Mouse (Mus musculus): ENCODE measurements at regions not wholly inside any gene's neighbourhood (a gene's known extent, or its start where the extent isn't known, plus 50 kb on each side); places are given as distances from the start of the nearest gene placed in this dataset.

DNA sequence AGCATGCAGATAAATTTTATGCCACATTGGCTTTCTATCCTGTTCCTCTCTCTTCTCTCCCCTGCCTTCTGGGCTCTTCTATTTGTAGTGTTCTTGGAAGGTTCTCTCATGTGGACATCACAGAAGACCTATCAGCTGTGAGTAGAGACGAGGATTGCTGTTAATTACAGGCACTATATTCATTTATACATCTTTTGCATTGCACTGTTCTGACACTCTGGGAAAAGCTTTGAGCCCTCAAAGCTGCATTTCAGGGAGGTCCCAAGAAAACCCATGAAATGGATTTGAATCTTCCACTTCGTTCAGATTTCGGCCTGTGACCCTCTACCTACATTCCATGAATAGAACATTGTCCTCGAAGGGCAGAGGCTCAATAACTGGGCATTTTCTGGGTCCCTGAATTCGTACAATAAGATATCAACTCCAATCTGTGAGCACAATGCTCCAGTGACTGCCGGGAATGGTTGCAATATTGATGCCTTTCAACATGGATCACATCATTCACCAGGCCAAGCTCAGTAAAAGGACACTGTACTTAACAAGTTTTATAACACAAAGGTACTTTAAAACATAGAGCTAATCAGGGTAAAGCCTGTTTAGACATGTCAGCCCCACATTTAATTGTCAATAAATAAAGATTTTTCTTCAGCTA, 241.8 kb downstream of the Car8 start:
- WGBS: 74% methylated on average over 6 of the region's 6 CpGs
- no peak for TF ChIP-seq CTCF (IDR thresholded peaks at IDR 0.05; ENCODE audit: insufficient read depth, low read length)
- TF ChIP-seq POLR2A (IDR thresholded peaks at IDR 0.05; ENCODE audit: borderline replicate concordance, extremely low read depth, low read depth, low read length): no peak
- Histone ChIP-seq H3K4me3 (replicated peaks; ENCODE audit: extremely low read depth, low read depth, low read length) (no peak overlapping the region), H3K4me1 (ENCODE audit: control insufficient read depth, insufficient read depth, low read length) (no peaks in the 10 kb centered on the region)
- no peak for DNase-seq

DNA sequence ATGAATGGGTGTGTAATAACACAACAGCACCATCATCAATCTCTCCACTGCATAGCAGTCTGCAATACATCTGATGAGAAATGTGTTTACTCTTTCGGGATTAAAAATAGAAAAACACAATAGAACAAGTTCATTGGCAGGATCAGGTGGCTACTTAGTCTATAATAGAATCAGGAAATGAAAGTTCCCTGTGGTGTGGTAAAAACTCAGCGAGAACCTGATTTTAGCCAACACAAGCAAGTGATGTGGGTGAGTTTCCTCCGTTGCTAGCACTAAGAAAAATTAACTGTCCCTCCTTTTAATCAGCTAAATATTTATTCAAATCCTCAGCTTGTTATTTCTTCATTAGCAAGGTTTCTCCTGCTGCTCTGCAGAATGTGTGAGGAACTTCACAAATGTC, 245.9 kb downstream of the Car8 start:
- Histone ChIP-seq H3K4me3 (replicated peaks; ENCODE audit: extremely low read depth, low read depth, low read length) (no peak overlapping the region), H3K4me1 (ENCODE audit: control insufficient read depth, insufficient read depth, low read length) (no peaks in the 10 kb centered on the region)
- TF ChIP-seq POLR2A (IDR thresholded peaks at IDR 0.05; ENCODE audit: borderline replicate concordance, extremely low read depth, low read depth, low read length) (no peak), CTCF (IDR thresholded peaks at IDR 0.05; ENCODE audit: insufficient read depth, low read length) (no peak)
- whole genome bisulfite sequencing: 33% methylated on average over 3 of the region's 3 CpGs
- DNase-seq: no peak

DNA sequence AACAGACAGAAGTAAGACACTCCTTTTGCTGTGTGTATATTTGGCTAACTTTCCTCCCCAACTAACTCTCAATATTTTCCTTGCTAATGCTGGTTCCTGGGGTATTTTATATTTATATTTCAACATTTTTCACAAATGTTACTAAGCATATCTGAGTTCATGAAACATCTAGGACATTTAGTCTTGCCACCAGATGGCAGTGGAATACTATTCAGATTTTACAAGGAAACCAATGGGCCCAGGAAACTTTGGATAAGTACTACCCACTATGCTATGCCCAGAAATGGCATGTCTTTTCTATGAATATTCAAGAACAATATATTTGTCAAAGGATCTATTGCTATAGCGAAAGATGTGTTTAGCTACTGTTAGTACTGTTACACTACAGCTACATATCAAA, 251.1 kb downstream of the Car8 start:
- Histone ChIP-seq H3K4me1 (ENCODE audit: control insufficient read depth, insufficient read depth, low read length) (no peaks in the 10 kb centered on the region), H3K4me3 (replicated peaks; ENCODE audit: extremely low read depth, low read depth, low read length) (no peak overlapping the region)
- no peak for TF ChIP-seq POLR2A (IDR thresholded peaks at IDR 0.05; ENCODE audit: borderline replicate concordance, extremely low read depth, low read depth, low read length)
- 0 out of 2 replicates have a peak, but pooled peaks have one; percentile 8 for TF ChIP-seq CTCF (IDR thresholded peaks at IDR 0.05; ENCODE audit: insufficient read depth, low read length)
- 91% methylated on average over 1 of the region's 1 CpGs for WGBS
- DNase-seq: no peak

DNA sequence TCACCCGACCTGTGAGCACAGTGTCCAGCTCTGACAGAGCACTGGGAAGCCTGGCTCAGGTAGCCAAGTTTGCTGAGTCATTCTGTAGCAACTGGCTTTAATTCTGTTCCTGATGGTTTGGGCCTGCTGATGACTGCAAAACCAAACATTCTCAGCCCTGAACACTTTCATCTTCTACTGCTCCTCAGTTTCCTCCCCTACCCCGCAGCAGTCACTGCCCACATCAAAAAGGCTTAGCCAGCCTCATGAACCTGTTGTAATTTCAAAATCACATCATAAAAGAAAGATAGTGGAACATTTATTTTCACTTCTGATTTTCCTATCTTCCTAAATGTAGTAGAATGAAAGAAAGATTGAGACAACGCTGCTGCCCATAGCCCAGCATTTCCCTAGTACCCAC, 251.5 kb downstream of the Car8 start:
- WGBS: 66% methylated on average over 3 of the region's 3 CpGs
- TF ChIP-seq POLR2A (IDR thresholded peaks at IDR 0.05; ENCODE audit: borderline replicate concordance, extremely low read depth, low read depth, low read length) (no peak), CTCF (IDR thresholded peaks at IDR 0.05; ENCODE audit: insufficient read depth, low read length) (no peak)
- DNase-seq: no peak
- H3K4me1 ChIP-seq (ENCODE audit: control insufficient read depth, insufficient read depth, low read length): no peaks in the 10 kb centered on the region
- H3K4me3 ChIP-seq (replicated peaks; ENCODE audit: extremely low read depth, low read depth, low read length): no peak overlapping the region

DNA sequence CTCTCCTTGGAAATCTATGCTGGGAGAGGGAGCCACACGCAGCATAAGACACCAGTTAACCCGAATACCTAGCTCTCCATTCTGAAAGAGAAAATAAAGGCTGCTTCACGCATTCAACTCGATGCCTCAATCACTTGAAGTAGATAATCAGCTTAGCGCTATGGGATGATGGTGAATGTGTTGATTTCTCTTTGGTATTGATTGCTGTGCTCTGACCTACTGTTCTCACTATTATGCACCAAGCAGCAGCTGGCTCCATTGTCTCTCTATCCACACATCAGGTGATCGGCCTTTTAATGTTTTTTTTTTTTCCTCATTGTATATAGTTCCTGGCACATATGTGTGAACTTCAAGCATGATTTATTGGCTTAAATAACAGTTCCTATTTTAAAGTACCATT, 254.0 kb downstream of the Car8 start:
- 80% methylated on average over 6 of the region's 6 CpGs for WGBS

DNA sequence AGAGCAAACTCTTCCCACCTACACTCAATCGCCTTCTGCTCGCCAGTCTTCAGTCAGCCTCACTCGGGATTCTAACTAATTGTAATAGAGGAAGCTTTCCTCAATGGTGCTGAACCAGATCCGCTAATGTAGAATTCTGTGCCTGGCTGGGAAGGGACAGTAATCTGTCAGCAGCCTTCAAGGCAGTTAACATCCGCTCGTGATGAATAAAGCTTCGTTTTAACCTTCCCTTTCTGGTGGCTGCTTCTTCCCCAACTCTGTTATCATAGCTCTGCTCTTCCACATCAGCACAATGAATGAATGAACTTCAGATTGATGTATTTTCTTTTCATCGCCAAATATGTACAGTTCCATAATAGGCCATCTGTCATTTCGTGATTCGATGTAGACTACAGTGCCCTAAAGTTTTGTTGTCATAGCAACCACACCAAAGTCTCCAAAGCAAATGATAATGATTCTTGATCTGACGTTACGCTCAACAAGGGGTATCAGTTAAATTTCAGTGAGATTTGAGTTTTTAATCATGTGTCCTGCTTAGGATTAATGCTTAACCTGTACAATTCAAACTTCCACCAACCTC, 259.0 kb downstream of the Car8 start:
- Histone ChIP-seq H3K4me1 (ENCODE audit: control insufficient read depth, insufficient read depth, low read length) (no peaks in the 10 kb centered on the region), H3K4me3 (replicated peaks; ENCODE audit: extremely low read depth, low read depth, low read length) (no peak overlapping the region)
- TF ChIP-seq CTCF (IDR thresholded peaks at IDR 0.05; ENCODE audit: insufficient read depth, low read length) (no peak), POLR2A (IDR thresholded peaks at IDR 0.05; ENCODE audit: borderline replicate concordance, extremely low read depth, low read depth, low read length) (no peak)
- no peak for DNase-seq
- 76% methylated on average over 12 of the region's 12 CpGs for WGBS

More for the DNA sequence above, 254.0 kb downstream of the Car8 start:
- no peak for DNase-seq
- Histone ChIP-seq H3K4me1 (ENCODE audit: control insufficient read depth, insufficient read depth, low read length) (no peaks in the 10 kb centered on the region), H3K4me3 (replicated peaks; ENCODE audit: extremely low read depth, low read depth, low read length) (no peak overlapping the region)
- TF ChIP-seq POLR2A (IDR thresholded peaks at IDR 0.05; ENCODE audit: borderline replicate concordance, extremely low read depth, low read depth, low read length): no peak
- no peak for TF ChIP-seq CTCF (IDR thresholded peaks at IDR 0.05; ENCODE audit: insufficient read depth, low read length)

DNA sequence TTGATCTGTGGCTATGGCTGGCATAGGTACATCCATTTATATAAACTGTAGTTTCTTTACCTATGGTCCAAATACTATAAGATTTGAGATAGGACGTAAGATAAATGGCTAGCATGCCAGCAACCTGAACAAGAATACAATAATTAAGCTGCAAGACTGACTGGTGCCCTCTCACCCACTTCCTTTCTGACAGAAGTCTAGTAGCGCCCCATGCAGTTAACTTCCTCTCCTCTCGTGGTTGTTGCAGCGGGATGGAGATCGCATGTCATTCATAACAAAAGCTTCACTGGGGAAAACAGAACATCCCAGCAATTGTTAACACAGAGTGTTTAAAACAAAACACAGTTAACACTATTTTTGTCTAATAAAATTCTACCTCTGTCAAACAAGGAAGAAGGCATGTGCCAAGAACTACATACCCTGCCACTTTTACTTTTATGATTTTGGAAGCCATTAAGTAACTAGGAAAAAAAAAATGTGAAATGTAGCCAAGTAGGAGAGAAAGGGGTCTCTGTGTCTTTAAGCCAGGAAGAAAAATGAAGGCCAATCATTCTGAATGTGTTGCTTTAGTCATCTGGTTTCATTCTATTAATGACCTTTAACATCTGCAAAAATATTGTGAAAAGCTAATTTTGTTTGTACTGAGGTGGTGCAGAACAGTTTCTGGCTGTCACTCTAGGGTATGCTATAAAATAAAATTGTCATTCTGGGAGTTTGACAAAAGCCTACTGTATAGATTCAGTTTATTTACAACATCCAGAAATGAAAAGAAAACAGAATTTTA, 261.0 kb downstream of the Car8 start:
- Histone ChIP-seq H3K4me3 (replicated peaks; ENCODE audit: extremely low read depth, low read depth, low read length) (no peak overlapping the region), H3K4me1 (ENCODE audit: control insufficient read depth, insufficient read depth, low read length) (no peaks in the 10 kb centered on the region)
- WGBS: 45% methylated on average over 5 of the region's 5 CpGs
- TF ChIP-seq CTCF (IDR thresholded peaks at IDR 0.05; ENCODE audit: insufficient read depth, low read length) (no peak), POLR2A (IDR thresholded peaks at IDR 0.05; ENCODE audit: borderline replicate concordance, extremely low read depth, low read depth, low read length) (no peak)
- DNase-seq: no peak

DNA sequence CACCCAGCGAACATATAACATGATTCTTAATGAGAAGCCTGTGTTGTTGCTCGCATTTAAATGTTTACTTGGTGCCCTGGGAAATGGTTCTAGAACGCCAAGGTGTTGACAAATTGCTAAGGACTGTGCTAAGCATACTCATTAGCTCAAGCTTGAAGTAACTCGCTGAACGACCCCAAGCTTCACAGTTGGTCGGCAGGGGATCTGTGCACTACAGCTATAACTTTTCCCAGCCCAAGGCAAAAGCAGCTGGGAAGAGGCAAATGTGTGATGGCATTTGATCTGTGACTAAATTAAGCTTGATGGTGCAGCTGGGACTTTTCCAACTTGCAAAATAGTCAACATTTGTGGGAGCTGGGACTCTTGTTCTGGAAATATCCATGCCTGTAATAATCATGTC, 268.6 kb downstream of the Car8 start:
- no peak overlapping the region for H3K4me3 ChIP-seq (replicated peaks; ENCODE audit: extremely low read depth, low read depth, low read length)
- TF ChIP-seq CTCF (IDR thresholded peaks at IDR 0.05; ENCODE audit: insufficient read depth, low read length) (no peak), POLR2A (IDR thresholded peaks at IDR 0.05; ENCODE audit: borderline replicate concordance, extremely low read depth, low read depth, low read length) (no peak)
- WGBS: 56% methylated on average over 6 of the region's 6 CpGs
- no peak for DNase-seq
- H3K4me1 ChIP-seq (ENCODE audit: control insufficient read depth, insufficient read depth, low read length): no peaks in the 10 kb centered on the region

DNA sequence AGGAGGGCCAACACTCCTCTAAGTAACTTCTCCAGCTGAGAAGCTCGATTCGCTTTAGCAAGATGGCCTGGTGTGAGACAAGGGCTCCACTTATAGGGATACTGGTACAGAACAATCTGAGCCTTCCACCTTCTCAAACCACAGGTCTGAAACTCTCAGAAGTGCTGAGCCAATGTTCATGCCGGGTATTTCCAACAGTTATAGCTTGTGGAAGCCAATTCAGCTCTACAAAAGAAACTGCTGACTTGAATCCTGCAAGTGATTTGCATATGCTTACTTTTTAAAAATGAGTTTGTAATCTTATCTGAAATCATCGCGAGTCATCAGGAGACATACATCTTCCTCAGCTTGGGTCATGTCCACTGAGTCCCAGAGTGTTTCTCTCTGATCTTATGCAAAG, 273.2 kb downstream of the Car8 start:
- no peak for TF ChIP-seq CTCF (IDR thresholded peaks at IDR 0.05; ENCODE audit: insufficient read depth, low read length)
- no peak for TF ChIP-seq POLR2A (IDR thresholded peaks at IDR 0.05; ENCODE audit: borderline replicate concordance, extremely low read depth, low read depth, low read length)
- WGBS: 89% methylated on average over 5 of the region's 5 CpGs

More for the DNA sequence above, 273.2 kb downstream of the Car8 start:
- H3K4me3 ChIP-seq (replicated peaks; ENCODE audit: extremely low read depth, low read depth, low read length): no peak overlapping the region
- no peak for DNase-seq
- no peaks in the 10 kb centered on the region for H3K4me1 ChIP-seq (ENCODE audit: control insufficient read depth, insufficient read depth, low read length)

All from lung, adult 2 months (tissue).